Mouse (Mus musculus): ENCODE data around the gene Tmcc1.
A peak's percentile ranks its signal among the peaks of the same experiment; 100 is the strongest.

DNA sequence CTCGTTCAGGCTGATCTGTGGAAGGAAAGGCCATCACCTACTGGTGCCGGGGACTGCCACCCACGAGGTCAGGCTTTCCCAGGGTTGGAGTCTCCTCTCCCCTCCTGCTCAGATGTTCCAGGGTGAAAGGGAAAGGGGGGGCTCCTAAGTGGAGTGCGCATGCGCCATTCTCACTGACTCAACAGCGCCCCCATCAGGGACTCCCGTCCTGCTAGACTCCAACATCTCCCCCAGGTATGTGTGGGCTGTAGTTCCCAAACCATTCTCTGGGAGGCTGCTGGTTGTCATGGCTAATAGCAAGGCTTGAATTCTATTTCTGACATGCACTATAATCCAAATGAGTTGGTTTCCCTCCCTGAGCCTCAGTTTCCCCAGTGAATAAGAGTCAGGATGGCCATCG is 214.7 kb downstream of the Tmcc1 start:
- TF ChIP-seq CTCF (IDR thresholded peaks at IDR 0.05; ENCODE audit: extremely low read depth, insufficient read depth, low read length), result 0 out of 2 replicates have a peak, but pooled peaks have one; percentile 16
- no peak for TF ChIP-seq POLR2A (IDR thresholded peaks at IDR 0.05; ENCODE audit: extremely low read depth, insufficient read depth, low read length)
